ENCODE assay signal across 17 mouse cellular contexts in the genomic region with DNA sequence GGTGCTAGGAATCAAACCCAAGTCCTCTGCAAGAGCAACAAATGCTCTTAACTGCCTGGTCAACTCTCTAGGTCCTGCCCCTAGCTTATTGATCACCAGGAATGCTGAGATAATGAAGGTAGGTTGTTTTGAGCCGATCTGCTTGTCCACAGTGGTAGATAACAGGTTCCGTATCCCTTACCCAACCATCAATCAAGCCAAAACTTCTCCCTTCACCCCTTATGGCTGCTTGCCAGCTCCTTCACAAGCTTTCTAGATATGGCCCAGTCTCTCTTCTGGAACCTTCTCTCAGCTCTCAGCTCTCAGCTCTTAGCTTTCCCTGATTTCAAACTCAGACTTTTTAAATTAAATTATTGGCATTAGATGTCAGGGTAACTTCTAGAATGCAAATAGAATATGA.
DNase-seq lines count a peak whose midpoint lies in the region; TF ChIP-seq lines count a peak whose summit lies in the region.
"Had no signal": no experiment of that assay in that cellular context is flagged by ENCODE, and none has a peak within 500 bp of the region (broad histone marks: within the 10 kb centered on the region; RNA-seq: fewer than 3 reads in every experiment).

No protein-coding gene starts in this region.

- no peak overlapping the region for H3K27ac ChIP-seq in MEL (ENCODE audit: control insufficient read depth, low read depth, low read length)

- peaks cover 0 to 7% of the 10 kb centered on the region in 2 experiments; a peak in 2 of 4 replicates for H3K36me3 ChIP-seq in MEL (ENCODE audit: control insufficient read depth in 1 of 2, insufficient read depth in 2 of 2, low read length in 2 of 2)
- H3K36me3 ChIP-seq: G1E had no signal

- H3K9me3 ChIP-seq in MEL (replicated peaks; ENCODE audit: insufficient read depth, low read length), result no peaks in the 10 kb centered on the region
- H3K9me3 ChIP-seq: G1E had no signal

- TF ChIP-seq CTCF in MEL (IDR thresholded peaks at IDR 0.05 in 2 of 3, conservative IDR thresholded peaks at IDR 0.05 in 1 of 3; ENCODE audit: control insufficient read depth in 1 of 3, insufficient read depth in 1 of 3, low read depth in 2 of 3, low read length in 3 of 3, poor library complexity in 1 of 3, severe bottlenecking in 1 of 3), result no peak

- H3K4me3 ChIP-seq in MEL (ENCODE audit: control insufficient read depth in 1 of 2, insufficient read depth in 1 of 2, low read depth in 2 of 2, low read length in 2 of 2), result no peak overlapping the region

- TF ChIP-seq RAD21 in MEL (IDR thresholded peaks at IDR 0.05; ENCODE audit: low read depth, low read length), result no peak

- H3K27me3 ChIP-seq in MEL (ENCODE audit: control insufficient read depth in 1 of 2, insufficient read depth in 2 of 2, low read length in 2 of 2), result no peaks in the 10 kb centered on the region
- H3K27me3 ChIP-seq: CH12.LX, Patski had no signal

- TF ChIP-seq POLR2A in MEL (IDR thresholded peaks at IDR 0.05; ENCODE audit: control insufficient read depth in 1 of 2, insufficient read depth in 1 of 2, low read depth in 1 of 2, low read length in 2 of 2, poor library complexity in 1 of 2), result no peak

- peak; percentile 43 to 50; a peak in 3 of 4 replicates for TF ChIP-seq EP300 in MEL (IDR thresholded peaks at IDR 0.05; ENCODE audit: low read depth in 1 of 2, low read length in 2 of 2)

- H3K4me1 ChIP-seq in MEL (ENCODE audit: control insufficient read depth in 1 of 2, insufficient read depth in 2 of 2, low read length in 2 of 2), result peaks cover 0 to 6% of the 10 kb centered on the region in 2 experiments; a peak in 1 of 4 replicates

- no peak overlapping the region for H3K9ac ChIP-seq in MEL (ENCODE audit: control insufficient read depth, low read depth, low read length, poor library complexity, severe bottlenecking)

- H3K79me2 ChIP-seq in MEL (ENCODE audit: control insufficient read depth, insufficient read depth, low read length, poor library complexity), result no peaks in the 10 kb centered on the region

- DNase-seq in MEL (ENCODE audit: low read depth, low spot score), result peak; percentile 75
- DNase-seq in kidney, postnatal 36 days, result no peak
- DNase-seq: adrenal gland, adult 2 months; adrenal gland, adult 8-10 months; adrenal gland, postnatal 10 days; adrenal gland, postnatal 14 days; adrenal gland, postnatal 25 days; adrenal gland, postnatal 36 days; B cell, adult 2 months; cerebellum, adult 11 months; cerebellum, adult 11-12 months; cerebellum, adult 18-20 months; cerebellum, adult 2 months; cerebellum, adult 8-10 months had no signal

TF ChIP-seq in MEL, 35 proteins besides CTCF, POLR2A, EP300 and RAD21:
- TF ChIP-seq ETS1 (IDR thresholded peaks at IDR 0.05; ENCODE audit: low read depth, low read length), result 0 out of 2 replicates have a peak, but pooled peaks have one; percentile 13
- TF ChIP-seq TAL1 (IDR thresholded peaks at IDR 0.05; ENCODE audit: low read length), result no peak
- TF ChIP-seq GATA1 (IDR thresholded peaks at IDR 0.05; ENCODE audit: low read depth, low read length), result peak; percentile 70
- 0 out of 2 replicates have a peak, but pooled peaks have one; percentile 46 for TF ChIP-seq RCOR1 (IDR thresholded peaks at IDR 0.05; ENCODE audit: low read depth, low read length)
- TF ChIP-seq TCF12 (IDR thresholded peaks at IDR 0.05; ENCODE audit: low read depth, low read length), result peak; percentile 24; the same call in 1 of the 2 replicates
- TF ChIP-seq SIN3A (IDR thresholded peaks at IDR 0.05; ENCODE audit: low read length), result no peak
TF ChIP-seq in MEL: peak in this region for 4.
